Mouse (Mus musculus): ENCODE measurements at regions not wholly inside any gene's neighbourhood (a gene's known extent, or its start where the extent isn't known, plus 50 kb on each side); places are given as distances from the start of the nearest gene placed in this dataset.

GRCm38 (mm10) chr3:91213280-91213679 lies 122.7 kb upstream of the 9130204L05Rik start:
- Histone ChIP-seq H3K9ac (ENCODE audit: control insufficient read depth, low read depth, low read length, poor library complexity, severe bottlenecking) (no peak overlapping the region), H3K36me3 (ENCODE audit: control insufficient read depth in 1 of 2, insufficient read depth in 2 of 2, low read length in 2 of 2) (no peaks in the 10 kb centered on the region), H3K9me3 (replicated peaks; ENCODE audit: insufficient read depth, low read length) (no peaks in the 10 kb centered on the region), H3K79me2 (ENCODE audit: control insufficient read depth, insufficient read depth, low read length, poor library complexity) (no peaks in the 10 kb centered on the region), H3K27me3 (ENCODE audit: control insufficient read depth in 1 of 2, insufficient read depth in 2 of 2, low read length in 2 of 2) (no peaks in the 10 kb centered on the region), H3K27ac (ENCODE audit: control insufficient read depth, low read depth, low read length) (no peak overlapping the region), H3K4me1 (ENCODE audit: control insufficient read depth in 1 of 2, insufficient read depth in 2 of 2, low read length in 2 of 2) (no peaks in the 10 kb centered on the region), H3K4me3 (ENCODE audit: control insufficient read depth in 1 of 2, insufficient read depth in 1 of 2, low read depth in 2 of 2, low read length in 2 of 2) (no peak overlapping the region)
- TF ChIP-seq SIN3A (IDR thresholded peaks at IDR 0.05; ENCODE audit: low read length) (peak; percentile 74), TCF12 (IDR thresholded peaks at IDR 0.05; ENCODE audit: low read depth, low read length) (no peak), MYC (IDR thresholded peaks at IDR 0.05; ENCODE audit: low read depth, low read length) (no peak), ZC3H11A (IDR thresholded peaks at IDR 0.05; ENCODE audit: low read depth, low read length) (no peak)
- peak; percentile 60 for DNase-seq (ENCODE audit: low read depth, low spot score)
